Mouse (Mus musculus) thymus, postnatal 4 days (tissue): ENCODE results near the gene Tmem59l.

Experiments used
- DNase-seq: peaks from one replicate; pipeline ENCODE4 v3.0.0; 2021

The Tmem59l gene

GRCm38 (mm10) chr8:70458462-70458861 is 28.7 kb downstream of the Tmem59l start:
- DNase-seq: no peak

GRCm38 (mm10) chr8:70457882-70458281 is 29.3 kb downstream of the Tmem59l start:
- DNase-seq: no peak

GRCm38 (mm10) chr8:70456996-70457395 is 30.2 kb downstream of the Tmem59l start:
- DNase-seq: no peak

GRCm38 (mm10) chr8:70453852-70454251 is 33.3 kb downstream of the Tmem59l start:
- no peak for DNase-seq

GRCm38 (mm10) chr8:70452196-70452966 is 34.8 kb downstream of the Tmem59l start:
- DNase-seq: no peak

GRCm38 (mm10) chr8:70447639-70448420 is 39.3 kb downstream of the Tmem59l start:
- DNase-seq: no peak

- no peak for DNase-seq
Observed at GRCm38 (mm10) chr8:70445988-70446387, 41.2 kb downstream of the Tmem59l start.

- DNase-seq: no peak
Observed at GRCm38 (mm10) chr8:70443326-70443725, 43.8 kb downstream of the Tmem59l start.

GRCm38 (mm10) chr8:70441565-70441964 is 45.6 kb downstream of the Tmem59l start:
- no peak for DNase-seq

GRCm38 (mm10) chr8:70440246-70440645 is 46.9 kb downstream of the Tmem59l start:
- no peak for DNase-seq

GRCm38 (mm10) chr8:70439848-70440179 is 47.3 kb downstream of the Tmem59l start:
- no peak for DNase-seq

- DNase-seq: peak; percentile 98
Observed at GRCm38 (mm10) chr8:70439055-70439847, 47.9 kb downstream of the Tmem59l start, which contains the start of gene Crtc1. Crtc1 (minus strand) TSS chr8:70439579.

- DNase-seq: no peak
Observed at GRCm38 (mm10) chr8:70438423-70438822, 48.7 kb downstream of the Tmem59l start.

- no peak for DNase-seq
Observed at GRCm38 (mm10) chr8:70435156-70435555, 52.0 kb downstream of the Tmem59l start.
